Mouse (Mus musculus): Measurements from ENCODE around the gene Olfr424. TPM values are rescaled to one million over a fixed set of nuclear protein-coding genes. Genes with fewer than 3 reads are reported as not detected.

Gene Olfr424
- polyA plus RNA-seq, 1 experiment from 2014 or later, result not detected

DNA sequence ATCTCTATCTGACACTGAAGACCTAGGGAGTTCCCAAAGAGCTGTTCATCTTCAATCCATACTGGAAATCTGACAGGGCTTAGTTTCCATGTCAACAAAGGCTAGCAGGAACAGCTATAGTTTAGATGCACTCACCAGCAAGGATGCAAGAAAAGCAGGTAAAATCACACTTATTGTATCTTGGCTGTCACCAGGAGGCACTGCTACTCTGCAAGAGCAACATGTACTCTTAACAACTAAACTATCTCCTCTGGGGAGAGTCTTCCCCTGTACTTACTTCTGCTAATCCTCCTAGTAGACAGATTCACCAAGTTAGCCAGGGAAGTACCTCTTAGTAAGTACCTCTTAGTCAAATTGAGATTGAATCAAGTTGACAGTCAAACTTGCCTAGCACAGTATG, 37.7 kb downstream of the Olfr424 start:
- Histone ChIP-seq H3K27me3 (no peaks in the 10 kb centered on the region), H3K9ac (replicated peaks) (no peak overlapping the region), H3K4me2 (replicated peaks) (no peak overlapping the region), H3K27ac (replicated peaks) (no peak overlapping the region), H3K4me1 (no peaks in the 10 kb centered on the region), H3K4me3 (no peak overlapping the region), H3K9me3 (no peaks in the 10 kb centered on the region), H3K36me3 (no peaks in the 10 kb centered on the region)
- ATAC-seq (replicated peaks), result no peak

GRCm38 (mm10) chr1:174170706-174171501, 39.6 kb downstream of the Olfr424 start:
- Histone ChIP-seq H3K9ac (replicated peaks) (no peak overlapping the region), H3K36me3 (no peaks in the 10 kb centered on the region), H3K9me3 (no peaks in the 10 kb centered on the region), H3K4me3 (no peak overlapping the region), H3K27me3 (no peaks in the 10 kb centered on the region), H3K4me1 (no peaks in the 10 kb centered on the region), H3K27ac (replicated peaks) (no peak overlapping the region), H3K4me2 (replicated peaks) (no peak overlapping the region)
- ATAC-seq (replicated peaks), result no peak
- WGBS, result 88% methylated on average over 5 of the region's 5 CpGs

GRCm38 (mm10) chr1:174171537-174171936, 40.2 kb downstream of the Olfr424 start:
- ATAC-seq (replicated peaks), result no peak
- 62% methylated on average over 2 of the region's 2 CpGs for WGBS

DNA sequence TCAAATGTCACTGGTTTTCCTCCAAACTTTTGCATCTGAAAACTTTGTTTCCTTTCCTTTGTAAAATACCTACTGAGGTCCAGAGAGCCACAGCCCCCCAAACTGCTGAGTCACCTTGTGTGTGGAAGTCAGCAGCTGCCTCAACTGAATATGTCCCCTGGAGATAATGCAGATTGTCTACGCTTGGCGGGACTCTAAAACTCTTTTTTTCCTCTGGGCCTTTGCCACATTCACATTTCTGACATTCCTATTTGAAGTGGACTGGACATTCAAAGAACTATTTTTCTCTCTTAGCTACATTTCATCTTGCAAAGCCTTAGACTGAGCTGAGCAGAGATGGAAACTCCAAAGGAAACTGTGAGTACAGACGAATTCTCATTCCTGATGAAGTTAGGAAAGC, 41.3 kb downstream of the Olfr424 start, which contains the start of gene Spta1:
Gene Spta1 (plus strand): TSS at position 172 of the 400 bp plus-strand sequence.
- Histone ChIP-seq H3K27ac (replicated peaks) (no peak within 1 kb of the TSS), H3K27me3 (no peaks in the 10 kb centered on the region), H3K4me1 (no peaks in the 10 kb centered on the region), H3K36me3 (no peaks in the 10 kb centered on the region), H3K9ac (replicated peaks) (no peak within 1 kb of the TSS), H3K4me3 (no peak within 1 kb of the TSS), H3K9me3 (no peaks in the 10 kb centered on the region), H3K4me2 (replicated peaks) (no peak within 1 kb of the TSS)
- no peak for ATAC-seq (replicated peaks)
- WGBS, result 18% methylated on average over 3 of the region's 3 CpGs

More at GRCm38 (mm10) chr1:174171537-174171936, 40.2 kb downstream of the Olfr424 start:
- Histone ChIP-seq H3K4me3 (no peak overlapping the region), H3K4me1 (no peaks in the 10 kb centered on the region), H3K9ac (replicated peaks) (no peak overlapping the region), H3K36me3 (no peaks in the 10 kb centered on the region), H3K27me3 (no peaks in the 10 kb centered on the region), H3K4me2 (replicated peaks) (no peak overlapping the region), H3K27ac (replicated peaks) (no peak overlapping the region), H3K9me3 (no peaks in the 10 kb centered on the region)

Other genes with a start within 250 kb of the Olfr424 start
- gene Ifi211, start 218.5 kb upstream of the Olfr424 start, polyA plus RNA-seq (2015; fragmentation: Nextera tagmentation; extraction: Ambion mirVana), result 0.19 TPM in 2 replicates
- 2.4 and 3.5 TPM in 2 replicates for gene Mndal, start 189.0 kb upstream of the Olfr424 start, polyA plus RNA-seq (2015; fragmentation: Nextera tagmentation; extraction: Ambion mirVana)
- gene Ifi203, start 188.8 kb upstream of the Olfr424 start, polyA plus RNA-seq (2015; fragmentation: Nextera tagmentation; extraction: Ambion mirVana), result 2.3 and 2.7 TPM in 2 replicates
- not detected in 2 replicates for gene Ifi202b, start 148.8 kb upstream of the Olfr424 start, polyA plus RNA-seq (2015; fragmentation: Nextera tagmentation; extraction: Ambion mirVana)
- gene Ifi205, start 99.7 kb upstream of the Olfr424 start, polyA plus RNA-seq (2015; fragmentation: Nextera tagmentation; extraction: Ambion mirVana), result not detected in 2 replicates
- gene Olfr433, start 90.8 kb upstream of the Olfr424 start, polyA plus RNA-seq (2015; fragmentation: Nextera tagmentation; extraction: Ambion mirVana), result not detected in 2 replicates
- not detected in 2 replicates for gene Olfr432, start 82.3 kb upstream of the Olfr424 start, polyA plus RNA-seq (2015; fragmentation: Nextera tagmentation; extraction: Ambion mirVana)
- gene Olfr430, start 64.9 kb upstream of the Olfr424 start, polyA plus RNA-seq (2015; fragmentation: Nextera tagmentation; extraction: Ambion mirVana), result not detected in 2 replicates
- not detected in 2 replicates for gene Olfr429, start 47.2 kb upstream of the Olfr424 start, polyA plus RNA-seq (2015; fragmentation: Nextera tagmentation; extraction: Ambion mirVana)
- gene Olfr427, start 34.6 kb upstream of the Olfr424 start, polyA plus RNA-seq (2015; fragmentation: Nextera tagmentation; extraction: Ambion mirVana), result not detected in 2 replicates
- not detected in 2 replicates for gene Olfr231, start 10.4 kb upstream of the Olfr424 start, polyA plus RNA-seq (2015; fragmentation: Nextera tagmentation; extraction: Ambion mirVana)
- not detected in 2 replicates for gene Olfr420, start 24.1 kb downstream of the Olfr424 start, polyA plus RNA-seq (2015; fragmentation: Nextera tagmentation; extraction: Ambion mirVana)
- 0.08 and 0.13 TPM in 2 replicates for gene Spta1, start 41.3 kb downstream of the Olfr424 start, polyA plus RNA-seq (2015; fragmentation: Nextera tagmentation; extraction: Ambion mirVana)
- gene Olfr419, start 120.5 kb downstream of the Olfr424 start, polyA plus RNA-seq (2015; fragmentation: Nextera tagmentation; extraction: Ambion mirVana), result not detected in 2 replicates
- gene Mptx1, start 199.0 kb downstream of the Olfr424 start, polyA plus RNA-seq (2015; fragmentation: Nextera tagmentation; extraction: Ambion mirVana), result not detected in 2 replicates
- gene Olfr417, start 233.6 kb downstream of the Olfr424 start, polyA plus RNA-seq (2015; fragmentation: Nextera tagmentation; extraction: Ambion mirVana), result not detected in 2 replicates